Mouse (Mus musculus) hindbrain, postnatal 0 days (tissue): Measurements from ENCODE around the gene Gm45713. TPM values are rescaled to one million over a fixed set of nuclear protein-coding genes. Genes with fewer than 3 reads are reported as not detected.

Experiments
- ATAC-seq: fragments of 200-750 bp; cut with Nextera tagmentation; 2 replicates; pipeline ENCODE4 v1.8.0; 2017; ENCODE audit warnings: mild to moderate bottlenecking, moderate TSS enrichment, moderate library complexity
- DNase-seq: peaks from one replicate; pipeline ENCODE4 v3.0.0-alpha.2; 2015; ENCODE audit warnings: low spot score
- H3K27ac ChIP-seq: fragments of 300-500 bp; sonication (generic); 2 replicates; pipeline ENCODE4 v1.5.1; 2014; ENCODE audit warnings: mild to moderate bottlenecking
- H3K27me3 ChIP-seq: fragments of 300-500 bp; sonication (generic); 2 replicates; pipeline ENCODE4 v1.6.1; 2014; ENCODE audit warnings: low read length, mixed read lengths; ENCODE audit not compliant: insufficient read depth
- H3K36me3 ChIP-seq: fragments of 300-500 bp; sonication (generic); 2 replicates; pipeline ENCODE4 v1.6.1; 2014; ENCODE audit warnings: low read length, mixed read lengths; ENCODE audit not compliant: insufficient read depth
- H3K4me1 ChIP-seq: fragments of 300-500 bp; sonication (generic); 2 replicates; pipeline ENCODE4 v1.6.1; 2014; ENCODE audit warnings: antibody characterized with exemption, low read length, mixed read lengths; ENCODE audit not compliant: insufficient read depth
- H3K4me2 ChIP-seq: fragments of 300-500 bp; sonication (generic); 2 replicates; pipeline ENCODE4 v1.6.1; 2014; ENCODE audit warnings: low read depth, mild to moderate bottlenecking, low read length, moderate library complexity, mixed read lengths
- H3K4me3 ChIP-seq: fragments of 300-500 bp; sonication (generic); 2 replicates; pipeline ENCODE4 v1.5.1; 2014; ENCODE audit warnings: low read length
- H3K9ac ChIP-seq: fragments of 300-500 bp; sonication (generic); replicated peaks from 2 replicates; pipeline ENCODE4 v1.6.1; 2014; ENCODE audit warnings: mild to moderate bottlenecking, low read length, moderate library complexity, mixed read lengths
- H3K9me3 ChIP-seq: fragments of 300-500 bp; sonication (generic); 2 replicates; pipeline ENCODE4 v1.6.1; 2016; ENCODE audit warnings: low read length, mixed read lengths
- CTCF ChIP-seq: IDR thresholded peaks from 2 replicates; pipeline ENCODE4 v1.5.1; 2016; ENCODE audit warnings: antibody characterized with exemption, control low read depth, low read depth
- WGBS: fragments of 180-500 bp; shearing (Covaris S2); extraction: QIAGEN DNeasy Blood & Tissue Kit; methylation state at CpG from one replicate; pipeline ENCODE4 v1.1.7; 2014; 5-methylcytosine and 5-hydroxymethylcytosine counted together
- polyA plus RNA-seq: library from polyadenylated mRNA; unstranded; fragments of >200 nt; fragmentation: Nextera tagmentation; extraction: Ambion mirVana; gene quantifications from 2 replicates; pipeline ENCODE4 v1.2.1, GENCODE M21; 2015
- total RNA-seq: library from RNA; depleted of rRNA; stranded (reverse); fragments of >200 nt; gene quantifications from 2 replicates; pipeline ENCODE4 v1.2.3, GENCODE M21; 2014

The Gm45713 gene
- total and polyA plus RNA-seq, 2 experiments from 2014 or later = 0.15 TPM; not detected in 1

- Histone ChIP-seq H3K4me1 (peaks cover 9% of the 10 kb centered on the region; the same call in 1 of the 2 replicates), H3K27me3 (peaks cover 31% of the 10 kb centered on the region), H3K4me2 (peak within 1 kb of the TSS; percentile 58), H3K36me3 (0 out of 2 replicates have a peak, but pooled peaks cover 4% of the 10 kb centered on the region), H3K9ac (peak within 1 kb of the TSS; percentile 51), H3K9me3 (no peaks in the 10 kb centered on the region), H3K27ac (no peak within 1 kb of the TSS), H3K4me3 (peak within 1 kb of the TSS; percentile 40)
- DNase-seq (no peak), ATAC-seq (no peak)
- TF ChIP-seq CTCF = no peak
- WGBS = 3% methylated on average over 40 of the region's 41 CpGs
Observed at GRCm38 (mm10) chr7:45163735-45164490, 27.9 kb upstream of the Gm45713 start, which contains the start of gene Slc17a7. TSS of gene Slc17a7 (plus strand) at chr7:45163949.

- no peak overlapping the region for H3K4me2 ChIP-seq
- H3K4me1 ChIP-seq = peaks cover 4% of the 10 kb centered on the region; the same call in 1 of the 2 replicates
- no peaks in the 10 kb centered on the region for H3K9me3 ChIP-seq
- no peak for DNase-seq
- H3K9ac ChIP-seq = no peak overlapping the region
- TF ChIP-seq CTCF = no peak
- H3K27ac ChIP-seq = no peak overlapping the region
- H3K27me3 ChIP-seq = peaks cover 23% of the 10 kb centered on the region
- no peak overlapping the region for H3K4me3 ChIP-seq
- no peak for ATAC-seq
- 0 out of 2 replicates have a peak, but pooled peaks cover 4% of the 10 kb centered on the region for H3K36me3 ChIP-seq
- 75% methylated on average over 9 of the region's 9 CpGs for WGBS
Observed at GRCm38 (mm10) chr7:45162996-45163615, 27.1 kb upstream of the Gm45713 start.

- no peak for TF ChIP-seq CTCF
- no peaks in the 10 kb centered on the region; the same call in 1 of the 2 replicates for H3K4me1 ChIP-seq
- WGBS = 29% methylated on average over 6 of the region's 6 CpGs
- H3K9me3 ChIP-seq = no peaks in the 10 kb centered on the region
- H3K9ac ChIP-seq = peak overlapping the region; percentile 38; the same call in 1 of the 2 replicates
- peaks cover 18% of the 10 kb centered on the region for H3K27me3 ChIP-seq
- no peak for ATAC-seq
- H3K4me2 ChIP-seq = peak overlapping the region; percentile 63
- 0 out of 2 replicates have a peak overlapping the region, but pooled peaks have one; percentile 32 for H3K27ac ChIP-seq
- H3K36me3 ChIP-seq = 0 out of 2 replicates have a peak, but pooled peaks cover 4% of the 10 kb centered on the region
- H3K4me3 ChIP-seq = peak overlapping the region; percentile 33
- no peak for DNase-seq
Observed at GRCm38 (mm10) chr7:45162551-45162950, 26.5 kb upstream of the Gm45713 start.

GRCm38 (mm10) chr7:45161612-45162473 lies 25.8 kb upstream of the Gm45713 start:
- 4% methylated on average over 33 of the region's 35 CpGs for WGBS
- Histone ChIP-seq H3K4me3 (peak overlapping the region; percentile 33), H3K4me1 (no peaks in the 10 kb centered on the region; the same call in 1 of the 2 replicates), H3K27ac (0 out of 2 replicates have a peak overlapping the region, but pooled peaks have one; percentile 32), H3K27me3 (peaks cover 13% of the 10 kb centered on the region), H3K9ac (peak overlapping the region; percentile 38; the same call in 1 of the 2 replicates), H3K4me2 (peak overlapping the region; percentile 63), H3K9me3 (no peaks in the 10 kb centered on the region), H3K36me3 (0 out of 2 replicates have a peak, but pooled peaks cover 4% of the 10 kb centered on the region)
- ATAC-seq = peak; percentile 94
- peak; percentile 95 for DNase-seq
- peak; percentile 79 for TF ChIP-seq CTCF

GRCm38 (mm10) chr7:45160866-45161265 lies 24.8 kb upstream of the Gm45713 start:
- Histone ChIP-seq H3K4me3 (no peak overlapping the region), H3K27me3 (peaks cover 10% of the 10 kb centered on the region), H3K9me3 (no peaks in the 10 kb centered on the region), H3K4me2 (no peak overlapping the region), H3K27ac (no peak overlapping the region), H3K4me1 (no peaks in the 10 kb centered on the region; the same call in 1 of the 2 replicates), H3K9ac (no peak overlapping the region), H3K36me3 (0 out of 2 replicates have a peak, but pooled peaks cover 4% of the 10 kb centered on the region)
- 94% methylated on average over 3 of the region's 3 CpGs for WGBS
- no peak for TF ChIP-seq CTCF
- ATAC-seq = no peak
- DNase-seq = no peak

GRCm38 (mm10) chr7:45160316-45160800 lies 24.3 kb upstream of the Gm45713 start:
- H3K27ac ChIP-seq = no peak overlapping the region
- H3K9ac ChIP-seq = no peak overlapping the region
- H3K4me1 ChIP-seq = no peaks in the 10 kb centered on the region; the same call in 1 of the 2 replicates
- H3K36me3 ChIP-seq = 0 out of 2 replicates have a peak, but pooled peaks cover 4% of the 10 kb centered on the region
- no peak for TF ChIP-seq CTCF
- H3K27me3 ChIP-seq = peaks cover 5% of the 10 kb centered on the region
- no peak overlapping the region for H3K4me2 ChIP-seq
- no peak overlapping the region for H3K4me3 ChIP-seq
- ATAC-seq (no peak), DNase-seq (no peak)
- WGBS = 90% methylated on average over 6 of the region's 6 CpGs
- no peaks in the 10 kb centered on the region for H3K9me3 ChIP-seq
